Mouse (Mus musculus): Measurements from ENCODE around the gene Lrrk1. TPM values are rescaled to one million over a fixed set of nuclear protein-coding genes. Genes with fewer than 3 reads are reported as not detected.

Lrrk1 gene
- polyA plus RNA-seq, 1 experiment from 2014 or later, result 8.5 TPM

DNA sequence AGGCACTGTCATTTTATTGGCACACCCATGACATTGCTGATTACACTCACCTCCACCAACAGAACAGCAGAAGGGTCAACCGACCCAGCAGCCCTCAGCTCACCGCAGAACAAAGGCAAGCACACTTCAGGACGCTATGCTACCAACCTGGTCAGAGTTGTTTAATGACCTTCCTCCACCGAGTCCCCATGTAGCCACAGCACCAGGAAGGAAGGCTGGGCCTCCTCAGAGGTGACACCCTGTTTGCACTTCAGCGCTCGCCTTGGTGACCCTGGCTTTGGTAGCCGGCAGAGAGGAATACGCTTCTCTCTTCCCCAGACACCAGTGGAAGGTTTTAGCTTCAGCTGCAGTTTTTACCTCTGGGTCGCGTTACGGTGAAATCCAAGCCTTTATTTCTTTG is 38.5 kb downstream of the Lrrk1 start:
- H3K36me3 ChIP-seq (replicated peaks), result no peaks in the 10 kb centered on the region
- peaks cover 12% of the 10 kb centered on the region for H3K4me1 ChIP-seq
- H3K27me3 ChIP-seq (replicated peaks; ENCODE audit: low read depth, poor library complexity, severe bottlenecking), result no peaks in the 10 kb centered on the region
- no peaks in the 10 kb centered on the region for H3K9me3 ChIP-seq
- H3K4me3 ChIP-seq, result no peak overlapping the region
- WGBS, result 68% methylated on average over 11 of the region's 11 CpGs
- H3K27ac ChIP-seq (replicated peaks), result no peak overlapping the region
- DNase-seq (ENCODE audit: low spot score), result no peak

DNA sequence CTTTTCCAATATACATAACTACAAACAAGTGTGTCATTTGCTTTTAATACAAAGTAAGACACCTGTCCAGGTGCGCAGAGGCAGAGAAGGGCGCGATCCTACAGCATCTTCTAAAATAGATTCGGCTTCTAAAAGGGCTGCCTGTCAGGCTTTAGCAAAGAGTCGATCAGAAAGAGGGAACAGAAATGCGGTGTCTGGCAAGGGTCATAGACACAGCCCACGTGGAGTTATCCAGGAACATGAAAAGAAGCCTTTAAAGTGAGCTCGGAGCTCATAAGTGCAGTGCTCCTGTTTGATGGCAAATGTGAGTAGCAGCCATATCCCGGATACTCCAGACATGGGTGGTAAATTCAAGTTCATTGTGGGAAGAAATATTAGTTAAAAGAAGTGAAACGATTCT is 39.6 kb downstream of the Lrrk1 start:
- WGBS, result 89% methylated on average over 10 of the region's 10 CpGs
- Histone ChIP-seq H3K27ac (replicated peaks) (no peak overlapping the region), H3K4me3 (no peak overlapping the region), H3K4me1 (peaks cover 12% of the 10 kb centered on the region), H3K27me3 (replicated peaks; ENCODE audit: low read depth, poor library complexity, severe bottlenecking) (no peaks in the 10 kb centered on the region), H3K9me3 (no peaks in the 10 kb centered on the region), H3K36me3 (replicated peaks) (no peaks in the 10 kb centered on the region)
- no peak for DNase-seq (ENCODE audit: low spot score)

DNA sequence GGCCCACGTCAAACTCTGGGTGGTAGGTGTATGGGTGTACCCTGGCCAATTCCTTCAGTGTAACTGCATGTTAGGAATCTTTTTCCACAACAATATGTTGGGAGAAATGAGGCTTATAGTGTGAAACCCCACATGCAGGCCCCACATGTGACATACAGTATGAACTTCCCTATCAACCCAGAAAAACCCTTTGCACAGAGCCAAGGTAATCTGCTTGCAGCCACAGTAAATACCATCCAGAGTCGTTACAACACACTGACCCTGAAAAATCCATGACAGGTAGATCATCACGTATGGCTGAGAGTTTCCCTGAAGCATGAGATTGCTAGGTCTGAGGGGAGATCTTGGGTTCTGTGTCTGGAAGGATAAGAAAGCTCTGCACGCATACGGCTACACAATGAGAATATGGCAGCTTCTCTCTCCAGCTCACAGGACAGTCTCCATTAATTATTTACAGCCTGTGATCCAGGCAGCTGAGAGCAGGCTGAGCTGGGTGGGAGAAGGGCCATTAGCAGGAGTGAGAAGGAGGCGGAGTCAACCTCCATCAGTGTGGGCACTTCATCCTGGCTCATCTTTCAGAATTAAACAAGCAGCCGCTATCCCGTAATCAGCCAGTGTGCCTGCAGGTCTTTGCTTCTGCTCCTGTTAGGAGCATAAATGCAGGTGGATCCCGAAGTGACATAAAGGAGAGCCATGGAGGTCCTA is 41.0 kb downstream of the Lrrk1 start:
- Histone ChIP-seq H3K4me1 (peaks cover 12% of the 10 kb centered on the region), H3K36me3 (replicated peaks) (no peaks in the 10 kb centered on the region), H3K27ac (replicated peaks) (no peak overlapping the region), H3K27me3 (replicated peaks; ENCODE audit: low read depth, poor library complexity, severe bottlenecking) (no peaks in the 10 kb centered on the region), H3K4me3 (no peak overlapping the region), H3K9me3 (no peaks in the 10 kb centered on the region)
- whole genome bisulfite sequencing, result 56% methylated on average over 9 of the region's 9 CpGs
- DNase-seq (ENCODE audit: low spot score), result no peak

DNA sequence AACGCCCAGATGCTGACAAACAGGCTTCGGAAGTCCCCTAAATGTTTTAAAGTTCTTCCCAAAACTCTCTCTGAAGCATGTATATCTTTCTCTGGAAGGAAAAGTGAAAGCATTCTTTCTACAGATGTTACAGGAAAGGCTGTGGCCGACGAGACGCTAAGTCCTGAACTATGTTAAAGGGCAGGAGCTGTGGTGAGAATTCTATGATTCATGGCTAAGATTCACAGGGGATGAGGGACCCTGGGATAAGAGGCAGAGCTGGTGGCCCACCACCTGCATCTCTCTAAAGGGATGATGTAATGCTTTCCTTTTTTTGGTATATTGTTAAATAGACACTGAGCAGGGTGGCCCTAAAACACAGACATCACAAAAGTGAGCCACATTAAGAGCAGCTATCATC is 44.8 kb downstream of the Lrrk1 start:
- H3K9me3 ChIP-seq, result no peaks in the 10 kb centered on the region
- WGBS, result 85% methylated on average over 5 of the region's 5 CpGs
- no peaks in the 10 kb centered on the region for H3K27me3 ChIP-seq (replicated peaks; ENCODE audit: low read depth, poor library complexity, severe bottlenecking)
- no peak for DNase-seq (ENCODE audit: low spot score)
- H3K4me3 ChIP-seq, result no peak overlapping the region
- peaks cover 10% of the 10 kb centered on the region; the same call in 1 of the 2 replicates for H3K4me1 ChIP-seq
- H3K27ac ChIP-seq (replicated peaks), result no peak overlapping the region
- H3K36me3 ChIP-seq (replicated peaks), result no peaks in the 10 kb centered on the region

DNA sequence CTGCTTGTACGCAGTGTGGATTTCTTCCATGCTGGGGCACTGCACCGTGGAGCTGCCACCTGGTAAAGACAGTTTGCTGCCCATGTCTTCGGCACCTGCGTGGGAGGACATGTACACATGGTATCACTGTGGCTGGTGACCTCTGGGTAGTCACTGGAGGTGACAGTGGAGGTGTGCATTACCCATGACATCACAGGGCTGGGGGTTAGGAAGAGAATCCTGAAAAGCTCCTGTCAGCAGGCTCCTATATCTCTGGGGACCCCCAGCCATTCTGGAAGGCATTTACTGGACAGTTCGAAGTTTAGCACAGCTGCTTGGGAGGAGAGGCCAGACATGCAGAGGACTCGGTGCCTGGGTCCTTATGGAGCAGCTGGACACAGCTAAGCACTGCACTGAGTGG is 45.3 kb downstream of the Lrrk1 start:
- Histone ChIP-seq H3K27me3 (replicated peaks; ENCODE audit: low read depth, poor library complexity, severe bottlenecking) (no peaks in the 10 kb centered on the region), H3K36me3 (replicated peaks) (no peaks in the 10 kb centered on the region), H3K4me3 (no peak overlapping the region), H3K27ac (replicated peaks) (no peak overlapping the region), H3K9me3 (no peaks in the 10 kb centered on the region), H3K4me1 (peaks cover 10% of the 10 kb centered on the region; the same call in 1 of the 2 replicates)
- DNase-seq (ENCODE audit: low spot score), result no peak
- WGBS, result 82% methylated on average over 6 of the region's 6 CpGs

DNA sequence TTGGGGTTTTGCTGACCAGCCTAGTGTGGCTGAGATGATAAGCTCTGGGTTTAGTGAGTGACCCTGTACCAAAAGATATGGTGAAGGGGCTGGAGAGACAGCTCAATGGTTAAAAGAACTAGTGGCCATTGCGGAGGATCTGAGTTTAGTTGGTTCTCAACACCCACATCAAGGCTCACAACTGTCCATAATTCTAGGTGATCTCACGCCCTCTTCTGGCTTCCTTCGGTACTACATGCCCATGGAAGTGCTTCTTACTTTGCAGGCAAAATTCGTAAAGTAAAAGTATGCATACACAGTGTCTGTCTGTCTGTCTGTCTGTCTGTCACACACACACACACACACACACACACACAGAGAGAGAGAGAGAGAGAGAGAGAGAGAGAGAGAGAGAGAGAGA is 45.8 kb downstream of the Lrrk1 start:
- peak; percentile 56 for DNase-seq (ENCODE audit: low spot score)
- H3K4me1 ChIP-seq, result peaks cover 7% of the 10 kb centered on the region; the same call in 1 of the 2 replicates
- H3K27ac ChIP-seq (replicated peaks), result no peak overlapping the region
- H3K36me3 ChIP-seq (replicated peaks), result no peaks in the 10 kb centered on the region
- no peaks in the 10 kb centered on the region for H3K9me3 ChIP-seq
- WGBS, result 38% methylated on average over 4 of the region's 4 CpGs
- H3K4me3 ChIP-seq, result no peak overlapping the region
- H3K27me3 ChIP-seq (replicated peaks; ENCODE audit: low read depth, poor library complexity, severe bottlenecking), result no peaks in the 10 kb centered on the region

DNA sequence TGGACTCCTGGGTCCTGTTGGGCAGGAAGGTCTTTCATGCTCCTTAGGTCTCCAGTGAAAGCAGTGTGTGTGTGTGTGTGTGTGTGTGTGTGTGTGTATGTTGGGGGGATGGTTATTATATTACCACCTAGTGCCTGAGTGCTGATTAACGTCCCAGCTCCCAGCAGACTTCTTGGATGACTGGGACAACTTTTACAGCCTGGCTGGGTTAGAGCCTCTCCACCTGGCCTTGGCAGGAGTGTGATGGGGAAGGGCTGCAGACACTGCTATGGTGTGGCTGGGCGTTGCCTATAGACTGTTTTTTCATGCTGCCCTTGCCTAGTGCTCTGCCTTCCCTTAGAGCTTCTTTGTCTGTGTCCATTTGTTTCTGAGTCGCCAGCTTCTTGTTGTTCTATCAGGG is 48.1 kb downstream of the Lrrk1 start:
- no peaks in the 10 kb centered on the region for H3K36me3 ChIP-seq (replicated peaks)
- DNase-seq (ENCODE audit: low spot score), result no peak
- H3K27me3 ChIP-seq (replicated peaks; ENCODE audit: low read depth, poor library complexity, severe bottlenecking), result no peaks in the 10 kb centered on the region
- H3K4me3 ChIP-seq, result no peak overlapping the region
- 66% methylated on average over 3 of the region's 3 CpGs for WGBS
- no peaks in the 10 kb centered on the region for H3K9me3 ChIP-seq
- H3K27ac ChIP-seq (replicated peaks), result no peak overlapping the region
- H3K4me1 ChIP-seq, result 0 out of 2 replicates have a peak, but pooled peaks cover 3% of the 10 kb centered on the region

DNA sequence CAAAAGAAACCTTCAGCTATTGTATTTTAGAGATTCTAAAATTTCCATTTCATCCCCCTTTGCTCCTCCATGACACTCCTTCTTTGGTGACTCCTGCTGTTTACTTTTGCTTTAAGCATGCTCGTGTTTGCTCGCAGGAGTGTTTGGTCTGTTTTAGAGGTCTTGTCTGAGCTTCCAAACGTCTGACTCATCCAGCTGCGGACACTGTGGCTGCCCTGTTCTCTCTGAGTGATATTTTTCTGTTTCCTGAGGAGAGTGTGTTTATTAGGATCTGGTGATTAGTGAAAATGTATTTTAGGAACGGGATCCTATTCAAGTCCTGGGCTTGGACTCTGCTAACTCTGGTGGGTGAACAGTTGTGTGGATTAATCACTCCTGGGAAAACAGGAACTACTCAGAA is 48.5 kb downstream of the Lrrk1 start:
- H3K27me3 ChIP-seq (replicated peaks; ENCODE audit: low read depth, poor library complexity, severe bottlenecking), result no peaks in the 10 kb centered on the region
- H3K9me3 ChIP-seq, result no peaks in the 10 kb centered on the region
- 57% methylated on average over 5 of the region's 5 CpGs for WGBS
- H3K27ac ChIP-seq (replicated peaks), result no peak overlapping the region
- no peak overlapping the region for H3K4me3 ChIP-seq
- DNase-seq (ENCODE audit: low spot score), result no peak
- H3K4me1 ChIP-seq, result 0 out of 2 replicates have a peak, but pooled peaks cover 3% of the 10 kb centered on the region
- H3K36me3 ChIP-seq (replicated peaks), result no peaks in the 10 kb centered on the region

DNA sequence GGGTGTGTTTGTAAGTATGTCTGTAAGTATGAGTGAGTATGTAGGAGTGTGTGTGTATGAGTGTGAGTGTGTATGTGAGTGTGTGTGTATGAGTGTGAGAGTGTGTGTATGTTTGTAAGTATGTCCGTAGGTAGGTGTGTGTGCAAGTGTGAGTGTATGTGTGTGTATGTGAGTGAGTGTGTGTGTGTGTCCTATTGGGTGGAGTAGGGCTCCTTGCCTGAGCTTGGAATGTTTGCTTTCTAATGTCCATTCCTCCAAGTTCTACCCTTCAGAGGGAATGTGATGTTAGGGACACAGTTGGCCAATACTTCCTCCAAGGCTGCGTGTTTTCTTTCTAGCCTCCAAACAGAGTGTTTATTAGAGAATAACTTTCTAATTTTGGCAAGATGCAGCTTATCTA is 51.2 kb downstream of the Lrrk1 start:
- Histone ChIP-seq H3K4me1 (0 out of 2 replicates have a peak, but pooled peaks cover 3% of the 10 kb centered on the region), H3K27ac (replicated peaks) (no peak overlapping the region), H3K4me3 (no peak overlapping the region), H3K27me3 (replicated peaks; ENCODE audit: low read depth, poor library complexity, severe bottlenecking) (no peaks in the 10 kb centered on the region), H3K36me3 (replicated peaks) (peaks cover 18% of the 10 kb centered on the region), H3K9me3 (no peaks in the 10 kb centered on the region)
- WGBS, result 91% methylated on average over 2 of the region's 2 CpGs
- DNase-seq (ENCODE audit: low spot score), result no peak

DNA sequence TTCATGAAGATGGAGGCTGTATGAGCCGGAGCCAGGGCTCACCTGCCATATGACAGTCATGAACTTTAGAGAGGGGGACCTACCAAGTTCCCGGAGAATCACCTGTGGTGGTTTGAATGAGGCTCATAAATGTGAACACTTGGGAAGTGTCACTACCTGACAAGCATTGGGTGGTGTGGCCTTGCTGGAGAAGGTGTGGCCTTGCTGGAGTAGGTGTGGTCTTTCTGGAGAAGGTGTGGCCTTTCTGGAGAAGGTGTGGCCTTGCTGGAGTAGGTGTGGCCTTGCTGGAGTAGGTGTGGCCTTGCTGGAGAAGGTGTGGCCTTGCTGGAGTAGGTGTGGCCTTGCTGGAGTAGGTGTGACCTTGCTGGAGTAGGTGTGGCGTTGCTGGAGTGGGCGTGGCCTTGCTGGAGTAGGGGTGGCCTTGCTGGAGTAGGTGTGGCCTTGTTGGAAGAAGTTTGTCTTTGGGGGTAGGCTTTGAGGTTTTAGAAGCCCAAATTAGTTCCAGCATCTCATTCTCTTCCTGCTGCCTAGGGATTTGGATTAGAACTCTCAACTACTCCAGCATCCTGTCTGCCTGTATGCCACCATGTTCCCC is 54.1 kb downstream of the Lrrk1 start:
- H3K27ac ChIP-seq (replicated peaks), result no peak overlapping the region
- no peaks in the 10 kb centered on the region for H3K4me1 ChIP-seq
- peaks cover 18% of the 10 kb centered on the region for H3K36me3 ChIP-seq (replicated peaks)
- H3K9me3 ChIP-seq, result no peaks in the 10 kb centered on the region
- WGBS, result 89% methylated on average over 4 of the region's 4 CpGs
- no peaks in the 10 kb centered on the region for H3K27me3 ChIP-seq (replicated peaks; ENCODE audit: low read depth, poor library complexity, severe bottlenecking)
- no peak for DNase-seq (ENCODE audit: low spot score)
- no peak overlapping the region for H3K4me3 ChIP-seq

DNA sequence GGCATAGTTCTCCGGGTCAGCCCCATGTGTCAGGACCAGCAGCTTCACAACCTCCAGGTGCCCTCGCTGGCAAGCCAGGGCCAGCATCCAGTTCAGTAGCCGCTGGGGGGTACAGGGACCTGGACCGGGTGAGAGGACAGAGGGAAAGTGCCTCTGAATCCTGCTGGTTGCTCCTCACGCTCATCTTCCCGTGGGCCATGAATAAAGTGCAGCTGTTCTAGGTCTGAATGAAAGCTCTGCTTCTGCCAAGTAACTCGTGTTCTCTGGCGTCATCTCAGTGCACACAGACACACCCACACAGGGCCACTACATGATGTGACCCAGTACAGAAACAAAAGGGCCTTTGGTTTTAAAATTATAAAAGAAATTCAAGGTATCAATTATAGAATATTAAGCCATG is 55.8 kb downstream of the Lrrk1 start:
- DNase-seq (ENCODE audit: low spot score), result no peak
- Histone ChIP-seq H3K4me1 (no peaks in the 10 kb centered on the region), H3K9me3 (no peaks in the 10 kb centered on the region), H3K27me3 (replicated peaks; ENCODE audit: low read depth, poor library complexity, severe bottlenecking) (no peaks in the 10 kb centered on the region), H3K4me3 (no peak overlapping the region), H3K36me3 (replicated peaks) (peaks cover 18% of the 10 kb centered on the region), H3K27ac (replicated peaks) (no peak overlapping the region)
- 88% methylated on average over 8 of the region's 8 CpGs for WGBS

DNA sequence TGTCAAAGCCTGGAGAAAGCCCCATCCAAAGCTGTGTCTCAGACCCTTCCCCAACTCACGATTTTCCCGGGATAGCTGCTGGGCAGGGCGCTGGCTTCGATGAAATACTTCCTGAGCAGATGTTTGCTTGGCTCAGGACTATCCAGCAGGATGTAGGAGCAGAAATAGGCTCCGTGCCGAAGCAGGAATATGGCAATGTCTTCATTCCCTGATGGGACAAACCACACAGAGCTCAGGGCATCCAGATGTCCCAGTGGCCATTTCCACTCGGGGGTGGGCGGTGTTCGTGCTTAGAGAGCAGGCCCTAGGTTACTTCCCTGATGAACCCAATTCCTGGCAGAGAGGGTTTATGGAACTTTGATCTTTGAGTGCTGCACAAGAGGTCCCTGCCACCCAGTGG is 57.5 kb downstream of the Lrrk1 start:
- Histone ChIP-seq H3K27ac (replicated peaks) (no peak overlapping the region), H3K4me1 (peaks cover 4% of the 10 kb centered on the region), H3K27me3 (replicated peaks; ENCODE audit: low read depth, poor library complexity, severe bottlenecking) (no peaks in the 10 kb centered on the region), H3K36me3 (replicated peaks) (peaks cover 18% of the 10 kb centered on the region), H3K9me3 (no peaks in the 10 kb centered on the region), H3K4me3 (no peak overlapping the region)
- 89% methylated on average over 9 of the region's 9 CpGs for WGBS
- DNase-seq (ENCODE audit: low spot score), result no peak

DNA sequence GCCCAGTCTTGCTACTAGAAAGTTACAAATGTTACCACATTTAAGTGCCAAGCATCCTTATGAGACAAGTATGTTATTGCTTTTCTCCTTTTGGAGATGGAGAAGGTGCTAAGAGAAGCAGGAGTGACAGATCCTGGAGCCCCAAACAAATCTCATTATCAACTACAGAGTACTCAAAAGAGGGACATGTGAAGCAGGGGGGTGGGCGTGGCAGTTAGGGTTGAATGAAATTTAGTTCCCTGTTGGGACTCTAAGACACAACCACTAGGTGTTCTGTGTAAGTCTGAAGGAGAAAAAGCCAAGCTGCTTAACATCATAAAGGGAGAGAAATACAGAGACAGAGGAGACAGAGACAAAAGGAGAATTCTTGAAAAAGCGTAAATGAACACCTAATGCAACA is 60.6 kb downstream of the Lrrk1 start:
- 85% methylated on average over 2 of the region's 2 CpGs for WGBS
- no peaks in the 10 kb centered on the region for H3K9me3 ChIP-seq
- no peak for DNase-seq (ENCODE audit: low spot score)

More for the DNA sequence above, 60.6 kb downstream of the Lrrk1 start:
- no peaks in the 10 kb centered on the region for H3K27me3 ChIP-seq (replicated peaks; ENCODE audit: low read depth, poor library complexity, severe bottlenecking)
- peaks cover 6% of the 10 kb centered on the region; the same call in 1 of the 2 replicates for H3K36me3 ChIP-seq (replicated peaks)
- H3K27ac ChIP-seq (replicated peaks), result no peak overlapping the region
- H3K4me1 ChIP-seq, result peaks cover 9% of the 10 kb centered on the region
- H3K4me3 ChIP-seq, result no peak overlapping the region

Measured in embryonic facial prominence, embryonic 10.5 days (tissue).